Mouse (Mus musculus) G1E (cell line): ENCODE measurements around the gene Prm3. TPM values are rescaled to one million over a fixed set of nuclear protein-coding genes. Genes with fewer than 3 reads are reported as not detected.

ENCODE experiments used
- ATAC-seq: 2 replicates; pipeline ENCODE4 v1.8.0; 2016; ENCODE audit warnings: mild to moderate bottlenecking; ENCODE audit not compliant: insufficient number of reproducible peaks, poor library complexity, low FRiP score, severe bottlenecking; ENCODE audit errors: extremely low read depth
- DNase-seq: peaks from one replicate; pipeline ENCODE4 v3.0.0; 2012; ENCODE audit warnings: low spot score
- H3K27me3 ChIP-seq: 2 replicates; pipeline ENCODE4 v1.6.1; 2012; ENCODE audit warnings: mild to moderate bottlenecking, low read length, inconsistent platforms; ENCODE audit not compliant: insufficient read depth
- H3K36me3 ChIP-seq: replicated peaks from 2 replicates; pipeline ENCODE3; 2012; ENCODE audit warnings: mild to moderate bottlenecking, inconsistent platforms
- H3K4me1 ChIP-seq: 2 replicates; pipeline ENCODE4 v1.6.1; 2012; ENCODE audit warnings: low read depth, low read length, inconsistent platforms, mixed read lengths; ENCODE audit not compliant: insufficient read depth
- H3K4me3 ChIP-seq: 2 replicates; pipeline ENCODE4 v1.5.1; 2012; ENCODE audit warnings: low read depth, mild to moderate bottlenecking, inconsistent platforms, low read length, moderate library complexity, mixed read lengths
- H3K9me3 ChIP-seq: replicated peaks from 2 replicates; pipeline ENCODE4 v1.6.1; 2012; ENCODE audit warnings: inconsistent platforms
- CTCF ChIP-seq: IDR thresholded peaks from 2 replicates; pipeline ENCODE4 v1.5.1; 2012; ENCODE audit warnings: low read depth, low read length, inconsistent platforms, mixed read lengths
- GATA1 ChIP-seq: IDR thresholded peaks from 2 replicates; pipeline ENCODE4 v1.6.1; 2012; ENCODE audit warnings: borderline replicate concordance, low read length, inconsistent platforms, mixed read lengths
- GATA2 ChIP-seq: IDR thresholded peaks from 2 replicates; pipeline ENCODE4 v1.6.1; 2012; ENCODE audit warnings: low read depth, low read length, inconsistent platforms, borderline replicate concordance
- POLR2AphosphoS5 ChIP-seq: IDR thresholded peaks from 2 replicates; pipeline ENCODE4 v1.6.1; 2012; ENCODE audit warnings: low read depth, low read length, inconsistent platforms; ENCODE audit not compliant: insufficient replicate concordance
- TAL1 ChIP-seq: conservative IDR thresholded peaks from 2 replicates; pipeline ENCODE4 v1.6.1; 2012; ENCODE audit warnings: low read depth, low read length, inconsistent platforms, mixed read lengths
- polyA plus RNA-seq: library from polyadenylated mRNA; stranded (reverse); fragments of >175 nt; gene quantifications from 2 replicates; pipeline ENCODE4 v1.2.3, GENCODE M21; 2012
- total RNA-seq, 2 experiments: library from RNA; stranded (forward) in 1 of 2; stranded (reverse) in 1 of 2; fragments of 200-1000 nt in 1 of 2; fragments of >200 nt in 1 of 2; fragmentation: Nextera tagmentation in 1 of 2; gene quantifications; 2 replicates each; pipeline ENCODE4 v1.2.3; 2014 to 2017

The Prm3 gene
- total and polyA plus RNA-seq, 3 experiments: not detected

DNA sequence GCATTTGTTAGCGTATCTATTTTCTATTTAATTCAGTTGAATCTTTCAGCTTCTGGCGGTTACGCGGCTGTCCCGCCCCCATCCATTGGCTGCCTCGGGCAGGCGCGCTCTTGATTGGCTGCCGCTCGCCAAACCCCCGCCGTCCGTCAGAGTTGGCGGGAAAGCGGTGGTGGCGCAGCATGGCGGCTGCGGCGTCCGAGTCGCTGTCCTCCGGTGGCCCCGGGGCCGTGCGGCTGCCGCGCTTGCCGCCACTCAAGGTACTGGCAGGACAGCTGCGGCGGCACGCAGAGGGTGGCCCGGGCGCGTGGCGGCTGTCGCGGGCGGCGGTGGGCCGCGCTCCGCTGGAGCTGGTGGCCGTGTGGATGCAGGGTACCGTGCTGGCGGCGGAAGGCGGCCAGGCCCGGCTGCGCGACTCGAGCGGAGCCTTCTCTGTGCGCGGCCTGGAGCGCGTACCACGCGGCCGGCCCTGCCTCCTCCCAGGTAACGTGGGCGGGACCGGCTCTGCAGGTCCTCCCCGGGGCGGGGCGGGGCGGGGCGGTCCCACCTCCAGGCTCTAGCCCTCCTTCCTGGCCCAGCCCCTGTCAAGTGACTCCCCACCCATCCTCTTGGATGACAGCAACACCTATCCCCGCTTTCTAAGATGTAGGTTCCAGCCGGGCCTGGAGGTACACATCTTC lies 44.3 kb upstream of the Prm3 start, which contains the start of gene Rmi2:
Gene Rmi2 (plus strand): TSS at position 149 of the 677 bp plus-strand sequence.
- peak; percentile 100 for DNase-seq
- ATAC-seq: peak; percentile 80
- H3K9me3 ChIP-seq: 0 out of 2 replicates have a peak, but pooled peaks cover 2% of the 10 kb centered on the region
- peak within 1 kb of the TSS; percentile 92 for H3K4me3 ChIP-seq
- peaks cover 50% of the 10 kb centered on the region for H3K4me1 ChIP-seq
- no peak for TF ChIP-seq CTCF
- no peak for TF ChIP-seq TAL1
- no peak for TF ChIP-seq GATA1
- TF ChIP-seq POLR2AphosphoS5: no peak
- TF ChIP-seq GATA2: no peak
- H3K27me3 ChIP-seq: no peaks in the 10 kb centered on the region
- H3K36me3 ChIP-seq: peaks cover 32% of the 10 kb centered on the region

DNA sequence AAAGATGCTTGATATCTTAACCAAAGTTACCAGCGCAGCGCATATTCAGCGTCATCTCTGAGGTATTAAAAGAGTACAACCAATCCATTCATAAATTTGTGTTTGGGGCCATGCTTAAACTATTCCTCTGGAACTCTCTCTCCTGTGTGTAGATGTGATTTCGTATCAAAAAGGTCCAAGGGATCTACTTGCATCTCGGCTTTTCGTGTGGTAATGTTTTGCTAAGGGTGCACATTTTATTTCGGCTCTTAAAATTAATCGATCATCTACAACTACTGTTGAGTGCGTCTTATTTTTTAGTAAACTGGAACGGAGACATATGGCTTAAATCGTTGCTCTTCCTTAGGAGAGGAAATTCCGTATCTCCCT lies 43.8 kb upstream of the Prm3 start:
- H3K27me3 ChIP-seq: no peaks in the 10 kb centered on the region
- TF ChIP-seq GATA2 (no peak), TAL1 (no peak), CTCF (no peak), GATA1 (no peak), POLR2AphosphoS5 (no peak)
- ATAC-seq: no peak
- peaks cover 50% of the 10 kb centered on the region for H3K4me1 ChIP-seq
- peaks cover 27% of the 10 kb centered on the region for H3K36me3 ChIP-seq
- peak overlapping the region; percentile 92 for H3K4me3 ChIP-seq
- peak; percentile 19 for DNase-seq
- H3K9me3 ChIP-seq: 0 out of 2 replicates have a peak, but pooled peaks cover 2% of the 10 kb centered on the region

DNA sequence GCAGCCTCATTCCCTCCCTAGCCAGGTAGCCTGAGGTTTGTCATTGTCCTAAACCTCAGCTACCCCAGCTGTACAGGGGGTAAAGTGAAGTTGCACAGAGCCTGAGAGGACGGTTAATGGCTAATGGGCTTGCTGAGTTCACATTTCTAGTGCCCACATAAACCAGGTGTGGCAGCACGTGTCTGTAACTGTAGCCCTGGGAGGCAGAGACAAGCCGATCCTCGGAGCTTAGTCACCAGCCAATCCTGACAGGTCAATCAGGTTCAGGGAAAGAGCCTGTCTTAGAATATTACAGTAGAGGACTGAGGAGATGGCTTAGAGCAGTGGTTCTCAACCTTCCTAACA lies 37.7 kb upstream of the Prm3 start:
- DNase-seq (no peak), ATAC-seq (no peak)
- Histone ChIP-seq H3K4me3 (no peak overlapping the region), H3K9me3 (0 out of 2 replicates have a peak, but pooled peaks cover 2% of the 10 kb centered on the region), H3K27me3 (peaks cover 24% of the 10 kb centered on the region), H3K4me1 (peaks cover 3% of the 10 kb centered on the region; the same call in 1 of the 2 replicates), H3K36me3 (no peaks in the 10 kb centered on the region)
- no peak for TF ChIP-seq CTCF
- TF ChIP-seq TAL1: no peak
- TF ChIP-seq GATA2: no peak
- no peak for TF ChIP-seq POLR2AphosphoS5
- TF ChIP-seq GATA1: no peak

DNA sequence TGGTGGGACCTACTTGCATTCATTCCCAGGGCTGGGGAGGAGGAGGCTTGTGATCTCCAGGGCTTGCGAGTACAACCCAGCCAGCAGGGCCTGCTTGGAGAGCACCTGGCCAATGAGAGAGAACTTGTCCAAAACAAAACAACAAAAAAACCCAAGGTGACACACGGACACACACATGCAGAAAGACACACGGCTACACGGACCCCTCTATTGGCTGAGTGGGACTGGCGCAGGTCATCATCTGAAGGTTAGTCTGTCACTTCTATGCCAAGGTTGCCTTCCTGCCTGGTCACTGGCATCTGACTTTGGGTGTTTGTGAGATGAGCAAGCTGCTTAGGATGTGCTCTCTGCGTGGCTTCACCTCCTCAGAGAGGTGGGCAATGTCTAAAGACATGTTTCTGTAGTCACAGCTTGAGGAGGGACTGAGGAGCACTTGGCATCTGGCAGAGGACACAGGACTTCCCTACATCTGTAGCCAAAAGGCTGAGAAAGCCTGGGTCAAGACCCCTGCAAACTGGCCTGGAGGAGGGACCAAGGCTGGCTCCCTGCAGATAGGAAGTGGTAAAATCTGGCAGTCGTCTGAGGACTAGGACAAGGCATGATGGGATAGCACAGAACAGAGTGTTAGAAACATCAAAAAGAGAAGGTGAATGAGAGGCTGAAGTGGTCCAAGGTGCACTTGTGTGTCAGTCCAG lies 37.2 kb upstream of the Prm3 start:
- TF ChIP-seq CTCF: no peak
- TF ChIP-seq GATA2: no peak
- TF ChIP-seq POLR2AphosphoS5: no peak
- TF ChIP-seq TAL1: no peak
- TF ChIP-seq GATA1: no peak
- H3K4me3 ChIP-seq: no peak overlapping the region
- no peaks in the 10 kb centered on the region for H3K36me3 ChIP-seq
- H3K4me1 ChIP-seq: peaks cover 3% of the 10 kb centered on the region; the same call in 1 of the 2 replicates
- H3K9me3 ChIP-seq: 0 out of 2 replicates have a peak, but pooled peaks cover 2% of the 10 kb centered on the region
- H3K27me3 ChIP-seq: peaks cover 25% of the 10 kb centered on the region
- DNase-seq (no peak), ATAC-seq (no peak)

DNA sequence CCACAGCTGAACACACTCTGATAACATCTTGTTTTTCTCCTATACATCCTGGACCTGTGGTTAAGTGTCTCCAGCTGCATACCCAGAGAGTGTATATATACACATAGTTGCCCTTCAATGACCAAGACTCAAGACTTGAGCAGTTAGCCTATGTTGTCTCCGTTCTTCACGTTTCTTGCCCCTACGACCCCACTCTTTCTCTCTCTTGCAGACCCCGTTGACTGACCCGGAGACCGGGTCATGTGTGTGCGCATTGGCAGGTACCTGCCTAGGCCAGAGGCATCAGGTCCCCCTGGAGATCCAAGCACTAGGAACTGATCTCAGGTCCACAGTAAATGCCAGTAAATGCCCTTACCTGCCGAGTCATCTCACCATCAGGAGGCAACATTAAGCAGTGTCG lies 36.6 kb upstream of the Prm3 start:
- peaks cover 26% of the 10 kb centered on the region for H3K27me3 ChIP-seq
- no peak overlapping the region for H3K4me3 ChIP-seq
- H3K9me3 ChIP-seq: 0 out of 2 replicates have a peak, but pooled peaks cover 2% of the 10 kb centered on the region
- no peak for ATAC-seq
- TF ChIP-seq CTCF: no peak
- TF ChIP-seq POLR2AphosphoS5: no peak
- TF ChIP-seq TAL1: no peak
- no peak for TF ChIP-seq GATA2
- no peak for TF ChIP-seq GATA1
- no peak for DNase-seq
- H3K4me1 ChIP-seq: peaks cover 3% of the 10 kb centered on the region; the same call in 1 of the 2 replicates
- H3K36me3 ChIP-seq: no peaks in the 10 kb centered on the region

DNA sequence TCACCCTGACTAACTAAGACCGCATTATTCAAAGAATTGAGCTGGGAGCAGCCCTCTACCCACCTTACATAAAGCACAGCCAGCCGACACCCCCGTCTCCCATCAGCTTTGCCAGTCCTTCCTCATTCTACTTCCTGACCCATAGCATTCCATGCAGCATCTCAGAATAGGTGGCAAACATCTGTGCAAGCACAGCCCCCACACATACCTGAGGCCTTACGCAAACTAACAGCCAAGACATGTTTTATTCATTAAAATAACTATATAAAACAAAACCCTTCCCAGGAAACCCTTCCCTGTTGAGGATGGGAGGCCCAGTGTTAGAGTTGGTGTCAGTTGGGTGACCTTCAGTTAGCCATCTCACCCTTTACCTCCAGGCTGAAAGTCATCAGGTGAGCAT lies 35.1 kb upstream of the Prm3 start:
- Histone ChIP-seq H3K9me3 (no peaks in the 10 kb centered on the region), H3K27me3 (peaks cover 37% of the 10 kb centered on the region), H3K36me3 (no peaks in the 10 kb centered on the region), H3K4me3 (no peak overlapping the region), H3K4me1 (no peaks in the 10 kb centered on the region)
- ATAC-seq (no peak), DNase-seq (no peak)
- TF ChIP-seq GATA1 (no peak), TAL1 (no peak)
